Mouse (Mus musculus): Measurements from ENCODE around the gene Cd4. TPM values are rescaled to one million over a fixed set of nuclear protein-coding genes. Genes with fewer than 3 reads are reported as not detected.
"Not testable (repeated sequence)": the region's sequence is repeated elsewhere in the genome, so short reads cannot be mapped to it uniquely, and the experiment has no call there.

The Cd4 gene
- polyA plus RNA-seq, 1 experiment from 2014 or later, result 0.26 TPM

- Histone ChIP-seq H3K36me3 (peaks cover 47% of the 10 kb centered on the region), H3K4me1 (peaks cover 44% of the 10 kb centered on the region), H3K4me2 (peak overlapping the region; percentile 90), H3K4me3 (replicated peaks) (peak overlapping the region; percentile 82)
- ATAC-seq (replicated peaks; ENCODE audit: low FRiP score); H3K9me3 ChIP-seq (replicated peaks); H3K27me3 ChIP-seq; H3K27ac ChIP-seq; H3K9ac ChIP-seq: not testable (repeated sequence)
- 97% methylated on average over 4 of the region's 4 CpGs for WGBS
These were observed 56.8 kb downstream of the Cd4 start for GRCm38 (mm10) chr6:124831199-124831598.

- under 1% methylated on average over 38 of the region's 38 CpGs for WGBS
- H3K4me2 ChIP-seq, result peak overlapping the region; percentile 90
- no peaks in the 10 kb centered on the region for H3K9me3 ChIP-seq (replicated peaks)
- peaks cover 58% of the 10 kb centered on the region for H3K36me3 ChIP-seq
- peak overlapping the region; percentile 98 for H3K27ac ChIP-seq
- H3K9ac ChIP-seq, result peak overlapping the region; percentile 64
- peak; percentile 90 for ATAC-seq (replicated peaks; ENCODE audit: low FRiP score)
- peak overlapping the region; percentile 82 for H3K4me3 ChIP-seq (replicated peaks)
- no peaks in the 10 kb centered on the region for H3K27me3 ChIP-seq
- H3K4me1 ChIP-seq, result peaks cover 34% of the 10 kb centered on the region
These were observed 58.0 kb downstream of the Cd4 start for GRCm38 (mm10) chr6:124829799-124830700.

- peak; percentile 95 for ATAC-seq (replicated peaks; ENCODE audit: low FRiP score)
- Histone ChIP-seq H3K4me2 (peak within 1 kb of the TSS; percentile 90), H3K9ac (peak within 1 kb of the TSS; percentile 64), H3K9me3 (replicated peaks) (no peaks in the 10 kb centered on the region), H3K4me3 (replicated peaks) (peak within 1 kb of the TSS; percentile 82), H3K27ac (peak within 1 kb of the TSS; percentile 98), H3K4me1 (peaks cover 32% of the 10 kb centered on the region), H3K36me3 (peaks cover 62% of the 10 kb centered on the region), H3K27me3 (no peaks in the 10 kb centered on the region)
- WGBS, result under 1% methylated on average over 55 of the region's 55 CpGs
These were observed 58.9 kb downstream of the Cd4 start, which contains the start of the genes Usp5 and Cdca3 for GRCm38 (mm10) chr6:124828868-124829798. Gene Usp5, minus strand, starts transcription at chr6:124829484. Gene Cdca3, plus strand, starts transcription at chr6:124829547.

- H3K4me2 ChIP-seq, result peak overlapping the region; percentile 90
- WGBS, result 16% methylated on average over 10 of the region's 10 CpGs
- no peak for ATAC-seq (replicated peaks; ENCODE audit: low FRiP score)
- no peaks in the 10 kb centered on the region for H3K9me3 ChIP-seq (replicated peaks)
- no peaks in the 10 kb centered on the region for H3K27me3 ChIP-seq
- peak overlapping the region; percentile 82 for H3K4me3 ChIP-seq (replicated peaks)
- peak overlapping the region; percentile 98 for H3K27ac ChIP-seq
- H3K9ac ChIP-seq, result peak overlapping the region; percentile 59
- peaks cover 32% of the 10 kb centered on the region for H3K4me1 ChIP-seq
- H3K36me3 ChIP-seq, result peaks cover 63% of the 10 kb centered on the region
These were observed 59.9 kb downstream of the Cd4 start for GRCm38 (mm10) chr6:124828101-124828592.

GRCm38 (mm10) chr6:124822049-124822448 is 66.0 kb downstream of the Cd4 start:
- ATAC-seq (replicated peaks; ENCODE audit: low FRiP score), result no peak
- Histone ChIP-seq H3K36me3 (peaks cover 98% of the 10 kb centered on the region), H3K27ac (no peak overlapping the region), H3K4me1 (no peaks in the 10 kb centered on the region), H3K9me3 (replicated peaks) (no peaks in the 10 kb centered on the region), H3K27me3 (no peaks in the 10 kb centered on the region), H3K4me3 (replicated peaks) (no peak overlapping the region), H3K9ac (no peak overlapping the region), H3K4me2 (no peak overlapping the region)
- WGBS, result 94% methylated on average over 4 of the region's 4 CpGs

GRCm38 (mm10) chr6:124820891-124821290 is 67.1 kb downstream of the Cd4 start:
- H3K9me3 ChIP-seq (replicated peaks), result no peaks in the 10 kb centered on the region
- 87% methylated on average over 5 of the region's 5 CpGs for WGBS

GRCm38 (mm10) chr6:124817971-124818370 is 70.0 kb downstream of the Cd4 start:
- WGBS, result 90% methylated on average over 8 of the region's 8 CpGs

More at GRCm38 (mm10) chr6:124820891-124821290, 67.1 kb downstream of the Cd4 start:
- no peak overlapping the region for H3K4me3 ChIP-seq (replicated peaks)
- ATAC-seq (replicated peaks; ENCODE audit: low FRiP score), result no peak
- H3K27ac ChIP-seq, result no peak overlapping the region
- no peaks in the 10 kb centered on the region for H3K27me3 ChIP-seq
- peaks cover 100% of the 10 kb centered on the region for H3K36me3 ChIP-seq
- H3K9ac ChIP-seq, result no peak overlapping the region
- no peak overlapping the region for H3K4me2 ChIP-seq
- no peaks in the 10 kb centered on the region for H3K4me1 ChIP-seq

GRCm38 (mm10) chr6:124817563-124817962 is 70.5 kb downstream of the Cd4 start:
- no peaks in the 10 kb centered on the region for H3K9me3 ChIP-seq (replicated peaks)
- no peak overlapping the region for H3K4me3 ChIP-seq (replicated peaks)
- no peak overlapping the region for H3K9ac ChIP-seq
- no peak for ATAC-seq (replicated peaks; ENCODE audit: low FRiP score)
- H3K27ac ChIP-seq, result no peak overlapping the region
- no peaks in the 10 kb centered on the region for H3K27me3 ChIP-seq
- H3K36me3 ChIP-seq, result peaks cover 69% of the 10 kb centered on the region
- no peak overlapping the region for H3K4me2 ChIP-seq
- 95% methylated on average over 8 of the region's 8 CpGs for WGBS
- peaks cover 22% of the 10 kb centered on the region for H3K4me1 ChIP-seq

More at GRCm38 (mm10) chr6:124817971-124818370, 70.0 kb downstream of the Cd4 start:
- H3K4me2 ChIP-seq, result no peak overlapping the region
- no peak overlapping the region for H3K4me3 ChIP-seq (replicated peaks)
- H3K27ac ChIP-seq, result no peak overlapping the region
- H3K4me1 ChIP-seq, result peaks cover 18% of the 10 kb centered on the region
- peaks cover 73% of the 10 kb centered on the region for H3K36me3 ChIP-seq
- no peaks in the 10 kb centered on the region for H3K27me3 ChIP-seq
- H3K9ac ChIP-seq, result no peak overlapping the region
- no peak for ATAC-seq (replicated peaks; ENCODE audit: low FRiP score)
- no peaks in the 10 kb centered on the region for H3K9me3 ChIP-seq (replicated peaks)

- Histone ChIP-seq H3K36me3 (peaks cover 66% of the 10 kb centered on the region), H3K9ac (no peak overlapping the region), H3K27ac (no peak overlapping the region), H3K4me3 (replicated peaks) (no peak overlapping the region), H3K27me3 (no peaks in the 10 kb centered on the region), H3K4me1 (peaks cover 26% of the 10 kb centered on the region), H3K4me2 (no peak overlapping the region), H3K9me3 (replicated peaks) (no peaks in the 10 kb centered on the region)
- no peak for ATAC-seq (replicated peaks; ENCODE audit: low FRiP score)
- 93% methylated on average over 11 of the region's 11 CpGs for WGBS
These were observed 70.9 kb downstream of the Cd4 start for GRCm38 (mm10) chr6:124817125-124817524.

- no peak for ATAC-seq (replicated peaks; ENCODE audit: low FRiP score)
- Histone ChIP-seq H3K9ac (no peak overlapping the region), H3K4me1 (peaks cover 31% of the 10 kb centered on the region), H3K36me3 (peaks cover 66% of the 10 kb centered on the region), H3K4me3 (replicated peaks) (no peak overlapping the region), H3K4me2 (no peak overlapping the region), H3K27me3 (no peaks in the 10 kb centered on the region), H3K27ac (no peak overlapping the region), H3K9me3 (replicated peaks) (no peaks in the 10 kb centered on the region)
- whole genome bisulfite sequencing, result 94% methylated on average over 4 of the region's 4 CpGs
These were observed 71.4 kb downstream of the Cd4 start for GRCm38 (mm10) chr6:124816611-124817010.

GRCm38 (mm10) chr6:124814858-124815774 is 72.9 kb downstream of the Cd4 start:
- peaks cover 41% of the 10 kb centered on the region for H3K4me1 ChIP-seq
- peak; percentile 12 for ATAC-seq (replicated peaks; ENCODE audit: low FRiP score)
- peak overlapping the region; percentile 80; the same call in 1 of the 2 replicates for H3K4me3 ChIP-seq (replicated peaks)
- peak overlapping the region; percentile 92 for H3K27ac ChIP-seq
- no peaks in the 10 kb centered on the region for H3K9me3 ChIP-seq (replicated peaks)
- WGBS, result 59% methylated on average over 9 of the region's 9 CpGs
- no peaks in the 10 kb centered on the region for H3K27me3 ChIP-seq
- peaks cover 65% of the 10 kb centered on the region for H3K36me3 ChIP-seq
- H3K4me2 ChIP-seq, result peak overlapping the region; percentile 69
- H3K9ac ChIP-seq, result no peak overlapping the region
